Mouse (Mus musculus): ENCODE measurements around the gene Hist3h2a. TPM values are rescaled to one million over a fixed set of nuclear protein-coding genes. Genes with fewer than 3 reads are reported as not detected.
A peak's percentile ranks its signal among the peaks of the same experiment; 100 is the strongest.
"Not testable (repeated sequence)": the region's sequence is repeated elsewhere in the genome, so short reads cannot be mapped to it uniquely, and the experiment has no call there.

The Hist3h2a gene
- polyA plus RNA-seq, 1 experiment from 2014 or later, result 149 TPM

- whole genome bisulfite sequencing, result 1% methylated on average over 20 of the region's 20 CpGs
- ATAC-seq, result peak; percentile 60
Observed at GRCm38 (mm10) chr11:58949480-58950431, 4.7 kb upstream of the Hist3h2a start.

GRCm38 (mm10) chr11:58951210-58951609 is 3.3 kb upstream of the Hist3h2a start:
- Histone ChIP-seq H3K36me3 (no peaks in the 10 kb centered on the region), H3K27me3 (no peaks in the 10 kb centered on the region), H3K9me3 (no peaks in the 10 kb centered on the region), H3K4me3 (replicated peaks) (peak overlapping the region; percentile 67), H3K4me1 (replicated peaks) (peaks cover 41% of the 10 kb centered on the region), H3K9ac (replicated peaks) (peak overlapping the region; percentile 97), H3K4me2 (replicated peaks) (peak overlapping the region; percentile 69), H3K27ac (peak overlapping the region; percentile 99)
- WGBS, result 64% methylated on average over 5 of the region's 5 CpGs
- ATAC-seq, result no peak

More at GRCm38 (mm10) chr11:58949480-58950431, 4.7 kb upstream of the Hist3h2a start:
- Histone ChIP-seq H3K9me3 (no peaks in the 10 kb centered on the region), H3K27ac (peak overlapping the region; percentile 99), H3K4me3 (replicated peaks) (peak overlapping the region; percentile 67), H3K9ac (replicated peaks) (peak overlapping the region; percentile 97), H3K36me3 (no peaks in the 10 kb centered on the region), H3K4me2 (replicated peaks) (peak overlapping the region; percentile 69), H3K27me3 (no peaks in the 10 kb centered on the region), H3K4me1 (replicated peaks) (peaks cover 35% of the 10 kb centered on the region)

- no peaks in the 10 kb centered on the region for H3K27me3 ChIP-seq
- peaks cover 9% of the 10 kb centered on the region for H3K36me3 ChIP-seq
- H3K9me3 ChIP-seq, result no peaks in the 10 kb centered on the region
- peak overlapping the region; percentile 100 for H3K27ac ChIP-seq
- peak overlapping the region; percentile 97 for H3K9ac ChIP-seq (replicated peaks)
- peak overlapping the region; percentile 90 for H3K4me2 ChIP-seq (replicated peaks)
- peak; percentile 18 for ATAC-seq
- H3K4me3 ChIP-seq (replicated peaks), result peak overlapping the region; percentile 87
- H3K4me1 ChIP-seq (replicated peaks), result peaks cover 56% of the 10 kb centered on the region
- under 1% methylated on average over 33 of the region's 33 CpGs for WGBS
Observed at GRCm38 (mm10) chr11:58953351-58954169, 925 bp upstream of the Hist3h2a start.

- Histone ChIP-seq H3K4me2 (replicated peaks) (peak overlapping the region; percentile 90), H3K9ac (replicated peaks) (peak overlapping the region; percentile 97), H3K4me1 (replicated peaks) (peaks cover 61% of the 10 kb centered on the region), H3K4me3 (replicated peaks) (peak overlapping the region; percentile 87), H3K27ac (peak overlapping the region; percentile 100)
- ATAC-seq, result peak; percentile 39; the same call in 1 of the 2 replicates
- not testable (repeated sequence) for H3K27me3 ChIP-seq, H3K36me3 ChIP-seq, H3K9me3 ChIP-seq
- WGBS, result under 1% methylated on average over 17 of the region's 17 CpGs
Observed at GRCm38 (mm10) chr11:58954170-58954419, 390 bp upstream of the Hist3h2a start.

- Histone ChIP-seq H3K36me3 (peaks cover 9% of the 10 kb centered on the region), H3K27ac (peak overlapping the region; percentile 100), H3K4me3 (replicated peaks) (peak overlapping the region; percentile 87), H3K9ac (replicated peaks) (peak overlapping the region; percentile 89), H3K9me3 (no peaks in the 10 kb centered on the region), H3K27me3 (no peaks in the 10 kb centered on the region), H3K4me2 (replicated peaks) (peak overlapping the region; percentile 82), H3K4me1 (replicated peaks) (peaks cover 71% of the 10 kb centered on the region)
- peak; percentile 41 for ATAC-seq
- 0% methylated on average over 20 of the region's 20 CpGs for WGBS
Observed at GRCm38 (mm10) chr11:58955143-58955867, 820 bp downstream of the Hist3h2a start.

GRCm38 (mm10) chr11:58955868-58956257 is 1.4 kb downstream of the Hist3h2a start:
- Histone ChIP-seq H3K36me3 (peaks cover 9% of the 10 kb centered on the region), H3K27ac (peak overlapping the region; percentile 100), H3K9me3 (no peaks in the 10 kb centered on the region), H3K4me1 (replicated peaks) (peaks cover 69% of the 10 kb centered on the region), H3K9ac (replicated peaks) (peak overlapping the region; percentile 89), H3K4me2 (replicated peaks) (peak overlapping the region; percentile 82), H3K27me3 (no peaks in the 10 kb centered on the region), H3K4me3 (replicated peaks) (peak overlapping the region; percentile 87)
- no peak for ATAC-seq
- WGBS, result 23% methylated on average over 8 of the region's 8 CpGs

GRCm38 (mm10) chr11:58957226-58957914 is 2.9 kb downstream of the Hist3h2a start:
- Histone ChIP-seq H3K4me1 (replicated peaks) (peaks cover 54% of the 10 kb centered on the region), H3K36me3 (peaks cover 12% of the 10 kb centered on the region), H3K27ac (0 out of 2 replicates have a peak overlapping the region, but pooled peaks have one; percentile 14), H3K4me3 (replicated peaks) (peak overlapping the region; percentile 87), H3K4me2 (replicated peaks) (peak overlapping the region; percentile 82), H3K27me3 (peaks cover 10% of the 10 kb centered on the region), H3K9ac (replicated peaks) (peak overlapping the region; percentile 89), H3K9me3 (peaks cover 4% of the 10 kb centered on the region; the same call in 1 of the 2 replicates)
- no peak for ATAC-seq
- 83% methylated on average over 5 of the region's 5 CpGs for WGBS

GRCm38 (mm10) chr11:58958536-58958935 is 4.1 kb downstream of the Hist3h2a start:
- peaks cover 12% of the 10 kb centered on the region for H3K36me3 ChIP-seq
- H3K4me2 ChIP-seq (replicated peaks), result peak overlapping the region; percentile 82
- peaks cover 4% of the 10 kb centered on the region; the same call in 1 of the 2 replicates for H3K9me3 ChIP-seq
- 85% methylated on average over 6 of the region's 6 CpGs for WGBS
- no peak overlapping the region for H3K27ac ChIP-seq
- H3K27me3 ChIP-seq, result peaks cover 12% of the 10 kb centered on the region
- H3K9ac ChIP-seq (replicated peaks), result no peak overlapping the region
- no peak for ATAC-seq
- H3K4me3 ChIP-seq (replicated peaks), result 0 out of 2 replicates have a peak overlapping the region, but pooled peaks have one; percentile 87
- H3K4me1 ChIP-seq (replicated peaks), result peaks cover 47% of the 10 kb centered on the region

- peak overlapping the region; percentile 50 for H3K4me3 ChIP-seq (replicated peaks)
- WGBS, result 37% methylated on average over 15 of the region's 15 CpGs
- peaks cover 12% of the 10 kb centered on the region for H3K27me3 ChIP-seq
- peak overlapping the region; percentile 61 for H3K27ac ChIP-seq
- H3K4me2 ChIP-seq (replicated peaks), result peak overlapping the region; percentile 63
- peaks cover 4% of the 10 kb centered on the region; the same call in 1 of the 2 replicates for H3K9me3 ChIP-seq
- H3K4me1 ChIP-seq (replicated peaks), result peaks cover 47% of the 10 kb centered on the region
- ATAC-seq, result no peak
- H3K36me3 ChIP-seq, result peaks cover 12% of the 10 kb centered on the region
- peak overlapping the region; percentile 63 for H3K9ac ChIP-seq (replicated peaks)
Observed at GRCm38 (mm10) chr11:58959186-58959825, 4.8 kb downstream of the Hist3h2a start.

- peak; percentile 81 for ATAC-seq
- 5% methylated on average over 40 of the region's 40 CpGs for WGBS
Observed at GRCm38 (mm10) chr11:58959921-58960465, 5.5 kb downstream of the Hist3h2a start.

More at GRCm38 (mm10) chr11:58959921-58960465, 5.5 kb downstream of the Hist3h2a start:
- Histone ChIP-seq H3K9ac (replicated peaks) (peak overlapping the region; percentile 63), H3K27me3 (peaks cover 12% of the 10 kb centered on the region), H3K9me3 (peaks cover 4% of the 10 kb centered on the region; the same call in 1 of the 2 replicates), H3K27ac (peak overlapping the region; percentile 61), H3K4me2 (replicated peaks) (peak overlapping the region; percentile 63), H3K4me3 (replicated peaks) (peak overlapping the region; percentile 50), H3K4me1 (replicated peaks) (peaks cover 50% of the 10 kb centered on the region), H3K36me3 (peaks cover 12% of the 10 kb centered on the region)
